Mouse (Mus musculus) forebrain, embryonic 12.5 days (tissue): Measurements from ENCODE around the gene Timeless. TPM values are rescaled to one million over a fixed set of nuclear protein-coding genes. Genes with fewer than 3 reads are reported as not detected.

Source experiments
- polyA plus RNA-seq: library from polyadenylated mRNA; unstranded; fragments of >200 nt; fragmentation: Nextera tagmentation; extraction: Ambion mirVana; gene quantifications from 2 replicates; pipeline ENCODE4 v1.2.1, GENCODE M21; 2016

Timeless gene
- polyA plus RNA-seq, 1 experiment from 2014 or later = 74.7 TPM

Other genes with a start within 250 kb of the Timeless start
- not detected in 2 replicates for gene Hsd17b6, start 224.5 kb upstream of the Timeless start, polyA plus RNA-seq
- 100 and 102 TPM in 2 replicates for gene Prim1, start 216.9 kb upstream of the Timeless start, polyA plus RNA-seq
- gene Naca, start 196.5 kb upstream of the Timeless start, polyA plus RNA-seq = 758 and 799 TPM in 2 replicates
- gene Ptges3, start 173.1 kb upstream of the Timeless start, polyA plus RNA-seq = 611 and 642 TPM in 2 replicates
- 2,091 and 2,135 TPM in 2 replicates for gene Atp5b, start 148.8 kb upstream of the Timeless start, polyA plus RNA-seq
- gene Baz2a, start 140.5 kb upstream of the Timeless start, polyA plus RNA-seq = 14.0 and 14.6 TPM in 2 replicates
- 19.2 and 20.3 TPM in 2 replicates for gene Rbms2, start 51.8 kb upstream of the Timeless start, polyA plus RNA-seq
- 0.94 and 1.3 TPM in 2 replicates for gene Gls2, start 37.6 kb upstream of the Timeless start, polyA plus RNA-seq
- 21.1 and 21.8 TPM in 2 replicates for gene Spryd4, start 20.3 kb upstream of the Timeless start, polyA plus RNA-seq
- gene Mip, start 6.2 kb upstream of the Timeless start, polyA plus RNA-seq = 0.18 and 0.42 TPM in 2 replicates
- 0.54 and 0.87 TPM in 2 replicates for gene Apon, start 22.0 kb downstream of the Timeless start, polyA plus RNA-seq
- not detected in 2 replicates for gene Apof, start 36.6 kb downstream of the Timeless start, polyA plus RNA-seq
- gene Stat2, start 38.5 kb downstream of the Timeless start, polyA plus RNA-seq = 18.5 and 18.7 TPM in 2 replicates
- not detected in 2 replicates for gene Il23a, start 66.7 kb downstream of the Timeless start, polyA plus RNA-seq
- 40.2 and 42.2 TPM in 2 replicates for gene Pan2, start 71.3 kb downstream of the Timeless start, polyA plus RNA-seq
- 200 and 212 TPM in 2 replicates for gene Cnpy2, start 90.4 kb downstream of the Timeless start, polyA plus RNA-seq
- 221 and 235 TPM in 2 replicates for gene Cs, start 105.7 kb downstream of the Timeless start, polyA plus RNA-seq
- gene Coq10a, start 136.9 kb downstream of the Timeless start, polyA plus RNA-seq = 24.2 and 25.5 TPM in 2 replicates
- 11.3 and 13.9 TPM in 2 replicates for gene Ankrd52, start 145.1 kb downstream of the Timeless start, polyA plus RNA-seq
- gene Slc39a5, start 169.2 kb downstream of the Timeless start, polyA plus RNA-seq = not detected in 2 replicates
- gene Nabp2, start 179.4 kb downstream of the Timeless start, polyA plus RNA-seq = 141 and 155 TPM in 2 replicates
- 61.9 and 62.0 TPM in 2 replicates for gene Rnf41, start 179.6 kb downstream of the Timeless start, polyA plus RNA-seq
- gene Smarcc2, start 227.2 kb downstream of the Timeless start, polyA plus RNA-seq = 189 and 210 TPM in 2 replicates